Mouse (Mus musculus) megakaryocyte progenitor cell, adult 5-6 weeks (primary cell): ENCODE measurements around the gene Cux2. TPM values are rescaled to one million over a fixed set of nuclear protein-coding genes. Genes with fewer than 3 reads are reported as not detected.

Experiments
- ATAC-seq: replicated peaks from 2 replicates; pipeline ENCODE4 v1.8.0; 2016; ENCODE audit warnings: mild to moderate bottlenecking, moderate TSS enrichment, inconsistent platforms; ENCODE audit not compliant: poor library complexity
- total RNA-seq, 2 experiments: library from RNA; stranded (forward) in 1 of 2; stranded (reverse) in 1 of 2; fragments of 157-497, 149-512 nt in 1 of 2; fragments of 200-1000 nt in 1 of 2; gene quantifications; 2 replicates each; pipeline versions ENCODE4 v1.2.3 to v1.2.4; 2015 to 2017

The Cux2 gene
- total RNA-seq (2015) (0.07 and 0.76 TPM in 2 replicates), total RNA-seq (2017) (1.1 TPM in 1 of 2 replicates, not detected in the other)

GRCm38 (mm10) chr5:122050017-122050831, at the start of gene Cux2:
Cux2 (minus strand) TSS chr5:122050102.
- ATAC-seq = peak; percentile 49

GRCm38 (mm10) chr5:122094439-122094838, 44.5 kb upstream of the Cux2 start:
- no peak for ATAC-seq

GRCm38 (mm10) chr5:122093734-122094133, 43.8 kb upstream of the Cux2 start:
- no peak for ATAC-seq

DNA sequence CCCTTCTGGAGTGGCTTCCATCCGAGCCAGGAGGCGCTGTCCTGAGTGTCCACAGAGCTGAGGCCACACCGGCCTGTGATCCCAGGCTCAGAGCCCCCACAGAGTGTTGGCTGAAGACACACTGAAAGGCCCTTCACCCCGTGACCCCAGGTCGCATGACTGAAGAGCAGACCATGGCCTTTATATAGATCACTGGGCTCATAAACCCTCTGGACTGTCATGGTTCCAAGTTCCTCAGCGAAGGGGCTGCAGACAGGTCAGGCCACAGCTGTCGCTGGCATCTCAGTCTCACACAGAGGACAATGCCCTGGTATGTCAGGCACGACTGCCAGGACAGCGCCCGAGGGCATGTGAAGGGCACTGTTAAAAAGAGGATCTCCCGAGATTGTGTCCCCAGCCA, 42.9 kb upstream of the Cux2 start:
- ATAC-seq = no peak

- peak; percentile 88 for ATAC-seq
These were observed 41.2 kb upstream of the Cux2 start for GRCm38 (mm10) chr5:122091070-122091469.

- no peak for ATAC-seq
These were observed 39.8 kb upstream of the Cux2 start for GRCm38 (mm10) chr5:122089664-122090063.

DNA sequence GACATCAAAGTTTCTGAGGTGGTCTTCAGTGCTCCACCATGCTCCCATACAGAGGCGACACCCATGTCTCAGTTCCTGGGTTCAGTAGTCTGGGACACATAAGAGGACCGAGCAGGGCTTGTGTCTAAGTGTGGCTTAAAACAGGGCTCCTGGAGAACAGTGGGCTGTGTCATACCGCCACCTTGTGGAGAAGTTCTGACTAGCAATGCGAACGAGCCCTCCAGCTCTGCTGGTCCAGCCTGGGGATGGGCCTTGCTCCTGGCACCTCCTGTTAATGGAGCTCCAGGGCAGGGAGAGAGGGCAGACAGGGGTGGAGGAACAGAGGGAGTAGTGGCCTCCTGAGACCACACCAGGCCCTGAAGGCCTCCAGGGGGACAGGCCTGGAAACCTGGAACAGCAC, 39.0 kb upstream of the Cux2 start:
- peak; percentile 90 for ATAC-seq

DNA sequence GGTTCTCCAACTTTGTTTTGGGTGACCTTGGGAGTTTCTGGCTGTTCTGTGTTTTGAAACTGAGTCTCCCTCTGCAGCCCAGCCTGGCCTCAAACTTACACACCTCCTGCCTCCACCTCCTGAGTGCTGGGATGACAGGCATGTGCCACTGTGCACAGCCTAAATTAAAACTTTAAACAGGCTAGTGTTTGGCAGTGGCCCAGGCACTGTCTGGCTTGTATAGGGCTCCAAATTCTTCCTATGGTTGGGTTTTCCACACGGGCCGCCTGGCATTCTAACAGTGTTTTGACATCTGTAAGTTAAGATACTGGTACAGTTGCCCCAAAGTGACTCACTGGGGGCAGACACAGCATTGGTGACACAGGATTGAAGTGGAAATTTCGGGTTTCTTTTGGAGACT, 36.2 kb upstream of the Cux2 start:
- ATAC-seq = no peak

DNA sequence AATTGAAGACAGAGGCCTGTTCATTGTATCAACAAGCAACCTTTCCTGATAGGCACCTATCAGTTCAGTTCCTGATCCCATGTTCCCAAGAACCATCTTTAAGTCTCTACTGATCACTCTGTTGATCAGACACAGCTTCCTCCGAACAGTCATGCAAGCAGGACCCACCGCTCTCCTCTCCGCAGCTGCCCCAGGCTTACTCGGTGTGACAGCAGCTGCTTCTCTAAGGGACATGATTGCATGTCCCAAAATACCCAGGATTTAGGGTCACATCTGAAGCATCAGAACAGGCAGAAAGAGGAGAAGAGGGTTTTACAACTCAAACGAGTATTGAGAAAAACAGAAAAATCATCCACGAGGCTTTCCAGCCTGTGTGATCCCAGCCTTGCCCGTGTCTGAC, 35.4 kb upstream of the Cux2 start:
- ATAC-seq = no peak

GRCm38 (mm10) chr5:122084470-122084869, 34.6 kb upstream of the Cux2 start:
- no peak for ATAC-seq

DNA sequence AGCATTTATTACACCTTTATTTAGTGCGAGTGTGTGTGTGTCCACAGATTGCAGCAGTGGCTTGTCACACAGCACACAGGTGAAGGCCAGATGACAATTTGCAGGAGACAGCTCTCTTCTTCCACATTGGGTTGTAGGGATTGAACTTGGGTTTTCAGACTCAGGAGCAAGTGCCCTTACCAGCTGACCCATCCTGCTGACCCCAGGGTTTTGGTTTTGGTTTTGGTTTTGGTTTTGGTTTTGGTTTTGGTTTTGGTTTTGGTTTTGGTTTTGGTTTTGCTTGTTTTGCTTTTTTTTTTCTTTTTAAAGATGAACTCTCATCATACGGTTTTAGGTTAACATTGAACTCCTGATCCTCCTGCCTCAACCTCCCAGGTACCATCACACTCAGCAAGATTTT, 33.4 kb upstream of the Cux2 start:
- ATAC-seq = no peak

DNA sequence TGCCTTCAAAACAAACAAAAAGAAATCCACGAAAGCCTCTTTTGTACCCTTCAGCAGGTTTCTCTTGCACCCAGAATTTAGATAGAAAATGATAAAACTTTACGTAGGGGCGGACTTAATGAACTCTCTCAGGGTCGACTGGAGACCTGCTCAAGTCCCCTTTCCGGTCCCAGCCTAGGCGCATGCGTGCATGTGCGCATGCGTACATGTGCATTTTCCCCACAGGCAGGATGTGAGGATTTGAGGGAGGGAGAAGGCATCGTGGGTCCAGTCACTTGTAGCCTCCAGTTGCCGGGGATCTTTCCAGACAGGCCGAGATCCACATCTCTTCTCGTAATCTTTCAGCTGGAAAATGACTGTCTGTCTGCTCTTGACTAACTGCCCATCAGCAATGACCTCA, 31.6 kb upstream of the Cux2 start:
- no peak for ATAC-seq

- no peak for ATAC-seq
These were observed 31.0 kb upstream of the Cux2 start for GRCm38 (mm10) chr5:122080930-122081329.

DNA sequence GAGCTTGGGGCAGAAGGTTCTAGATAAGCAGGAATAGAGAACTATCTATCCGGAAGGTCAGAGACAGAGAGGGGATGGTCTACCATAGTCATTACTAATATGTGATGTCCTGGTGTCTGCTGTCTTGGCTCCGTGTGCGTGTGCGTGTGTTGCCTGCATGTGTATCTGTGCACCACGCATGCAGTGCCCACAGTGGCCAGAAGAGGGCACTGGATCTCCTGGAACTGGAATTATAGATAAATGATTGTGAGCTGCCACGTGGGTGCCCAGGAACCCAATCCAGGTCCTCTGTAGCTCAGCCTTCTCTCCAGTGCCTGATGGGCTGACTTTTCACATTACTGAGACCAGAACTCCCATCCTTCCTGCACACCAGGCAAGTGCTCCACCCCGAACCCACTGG, 29.9 kb upstream of the Cux2 start:
- ATAC-seq = no peak

GRCm38 (mm10) chr5:122077244-122077643, 27.3 kb upstream of the Cux2 start:
- no peak for ATAC-seq

DNA sequence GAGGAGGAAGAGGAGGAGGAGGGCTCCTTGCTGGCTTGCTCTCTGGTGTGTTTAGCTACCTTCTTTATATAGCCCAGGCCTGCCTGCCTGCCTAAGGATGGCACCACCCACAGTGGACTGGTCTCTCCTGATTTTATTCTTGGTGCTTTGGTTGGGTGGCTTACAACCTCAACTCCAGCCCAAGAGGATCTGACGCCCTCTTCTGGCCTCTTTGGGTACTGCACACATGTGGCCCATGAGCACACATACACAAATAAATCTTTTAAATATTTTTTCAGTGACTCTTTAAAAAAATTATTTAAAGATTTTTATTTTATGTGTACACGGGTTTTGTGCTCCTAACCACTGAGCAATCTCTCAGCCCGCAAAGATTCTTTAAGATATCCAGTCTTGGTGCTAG, 25.8 kb upstream of the Cux2 start:
- no peak for ATAC-seq

DNA sequence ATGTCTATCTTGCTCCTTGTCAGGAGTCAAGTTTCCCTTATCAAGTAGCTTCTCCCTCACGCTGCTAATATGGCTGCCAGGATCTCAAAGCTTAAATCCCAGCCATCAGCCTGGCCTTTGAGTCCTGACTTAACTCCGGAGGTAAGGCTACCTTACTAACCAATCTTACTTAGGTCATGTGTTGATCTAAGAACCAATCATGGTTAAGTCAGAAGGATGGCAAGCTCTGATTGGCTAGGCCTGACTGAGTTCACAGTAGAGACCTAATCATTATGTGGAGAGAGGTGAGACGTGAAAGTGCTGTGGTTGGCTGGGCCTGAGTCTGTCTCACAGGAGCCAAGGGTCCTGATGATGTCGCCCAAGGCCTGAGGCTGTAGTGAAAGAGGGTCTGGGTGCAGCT, 22.1 kb upstream of the Cux2 start:
- no peak for ATAC-seq

DNA sequence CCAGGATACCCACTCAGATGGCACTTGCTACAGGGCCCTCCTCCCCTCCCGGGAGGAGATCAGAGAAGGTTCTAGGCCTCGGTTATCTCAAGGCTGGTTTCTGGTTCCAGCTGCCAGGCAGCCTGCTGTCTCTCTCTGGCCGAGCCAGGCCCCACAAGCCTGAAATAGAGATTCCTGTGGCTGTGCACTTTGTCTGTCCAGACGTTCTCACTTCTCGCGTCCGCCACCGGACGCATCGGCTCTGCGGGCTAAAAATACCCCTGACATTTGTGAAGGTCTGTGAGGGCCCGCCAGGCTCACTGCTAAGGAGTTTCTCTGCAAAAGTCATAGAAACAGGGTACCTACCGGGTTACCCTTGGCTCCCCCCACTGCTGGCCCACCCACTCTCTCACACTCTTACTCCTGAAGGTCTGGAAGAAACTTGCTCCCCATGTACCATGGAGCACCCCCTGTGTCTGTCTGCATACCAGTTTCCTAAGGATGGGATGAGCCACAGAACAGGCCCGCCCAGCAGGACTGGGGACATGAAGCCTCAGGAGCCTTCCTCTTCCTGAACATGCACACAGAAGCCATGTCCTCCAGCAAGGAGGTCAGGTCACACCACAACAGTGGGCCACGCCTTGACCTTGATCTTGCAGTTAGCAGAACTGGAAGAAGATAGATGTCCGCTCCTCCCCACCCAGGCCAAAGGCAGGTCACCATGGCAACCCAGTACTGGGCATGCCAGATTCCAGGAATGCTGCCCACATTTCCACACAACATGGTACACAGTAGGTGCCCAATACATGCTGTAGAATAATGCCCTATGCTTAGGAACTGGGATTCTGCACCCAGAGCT, 21.3 kb upstream of the Cux2 start:
- no peak for ATAC-seq

DNA sequence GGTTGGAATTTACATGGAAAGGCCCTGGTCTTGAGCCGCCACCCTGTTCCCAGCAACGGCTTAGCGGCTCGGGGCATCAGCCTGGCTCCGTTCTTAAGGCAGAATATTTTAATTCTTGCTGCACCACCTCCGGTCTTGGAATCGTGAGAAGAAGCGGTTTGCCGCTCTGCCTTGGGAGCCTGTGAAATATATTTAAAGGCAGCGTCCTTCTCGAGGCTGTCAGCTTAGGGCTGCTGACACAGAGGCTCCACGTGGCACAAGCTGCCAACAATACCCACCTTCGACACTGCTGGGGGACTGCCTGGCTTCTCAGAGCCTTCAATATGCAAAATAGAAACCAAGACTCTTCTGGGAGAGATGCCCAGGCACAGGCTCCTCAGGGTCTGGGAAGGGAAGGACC, 18.7 kb upstream of the Cux2 start:
- ATAC-seq = no peak

DNA sequence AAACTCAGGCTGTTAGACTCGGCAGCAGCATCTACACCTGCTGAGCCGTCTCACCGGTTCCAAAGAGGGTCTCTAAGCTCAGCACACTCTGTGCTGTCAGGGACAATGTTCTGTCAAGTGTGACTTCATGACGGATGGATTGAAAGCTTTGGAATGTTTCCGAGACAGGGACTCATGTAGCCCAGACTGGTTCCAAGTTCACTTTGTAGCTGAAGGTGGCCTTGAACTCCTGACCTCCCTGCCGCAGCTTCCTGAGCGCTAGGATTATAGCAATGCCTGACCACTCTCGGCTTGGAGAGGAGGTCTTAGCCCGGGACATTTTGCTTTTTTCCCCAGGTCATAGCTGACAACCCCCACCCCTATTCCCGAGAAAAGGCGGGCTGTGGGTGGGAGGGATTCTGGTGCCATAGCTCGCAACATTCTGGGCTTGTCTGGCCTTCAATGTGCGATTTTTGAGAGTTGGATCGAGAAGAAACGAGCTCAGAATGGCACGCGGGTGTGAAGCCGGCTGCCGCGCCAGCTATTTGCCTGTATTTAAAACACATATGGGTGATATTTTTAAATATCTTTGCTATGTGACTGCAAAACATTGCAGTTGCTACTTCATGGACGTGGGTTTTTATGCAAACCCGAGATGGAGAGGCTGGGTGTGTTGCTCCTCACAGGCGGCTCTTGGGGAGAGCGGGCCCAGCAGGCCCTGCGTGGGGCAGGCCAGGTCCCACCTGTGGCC, 13.5 kb upstream of the Cux2 start:
- ATAC-seq = no peak

GRCm38 (mm10) chr5:122062479-122062878, 12.6 kb upstream of the Cux2 start:
- ATAC-seq = no peak
